Mouse (Mus musculus) hindbrain, embryonic 15.5 days (tissue): ENCODE measurements at regions not wholly inside any gene's neighbourhood (a gene's known extent, or its start where the extent isn't known, plus 50 kb on each side); places are given as distances from the start of the nearest gene placed in this dataset.
"Not testable (repeated sequence)": the region's sequence is repeated elsewhere in the genome, so short reads cannot be mapped to it uniquely, and the experiment has no call there.

ENCODE experiments used
- ATAC-seq: fragments of 200-750 bp; cut with Nextera tagmentation; 2 replicates; pipeline ENCODE4 v1.8.0; 2017; ENCODE audit warnings: low read depth, moderate number of reproducible peaks, moderate TSS enrichment; ENCODE audit not compliant: low FRiP score
- H3K27ac ChIP-seq: fragments of 300-500 bp; sonication (generic); replicated peaks from 2 replicates; pipeline ENCODE4 v1.5.1; 2015; ENCODE audit warnings: mild to moderate bottlenecking, inconsistent platforms
- H3K27me3 ChIP-seq: fragments of 300-500 bp; sonication (generic); 2 replicates; pipeline ENCODE4 v1.6.1; 2015; ENCODE audit warnings: control low read depth, inconsistent platforms
- H3K36me3 ChIP-seq: fragments of 300-500 bp; sonication (generic); 2 replicates; pipeline ENCODE4 v1.6.1; 2015; ENCODE audit warnings: control low read depth, inconsistent platforms
- H3K4me1 ChIP-seq: fragments of 300-500 bp; sonication (generic); replicated peaks from 2 replicates; pipeline ENCODE4 v1.6.1; 2015; ENCODE audit warnings: control low read depth, inconsistent platforms
- H3K4me2 ChIP-seq: fragments of 300-500 bp; sonication (generic); 2 replicates; pipeline ENCODE4 v1.6.1; 2015; ENCODE audit warnings: moderate library complexity, mild to moderate bottlenecking, inconsistent platforms
- H3K4me3 ChIP-seq: fragments of 300-500 bp; sonication (generic); 2 replicates; pipeline ENCODE4 v1.5.1; 2015; ENCODE audit warnings: mild to moderate bottlenecking, inconsistent platforms
- H3K9ac ChIP-seq: fragments of 300-500 bp; sonication (generic); 2 replicates; pipeline ENCODE4 v1.6.1; 2015; ENCODE audit warnings: inconsistent platforms
- H3K9me3 ChIP-seq: fragments of 300-500 bp; sonication (generic); 2 replicates; pipeline ENCODE4 v1.6.1; 2016; ENCODE audit warnings: control low read depth, inconsistent platforms
- WGBS: fragments of 180-500 bp; shearing (Covaris S2); methylation state at CpG from one replicate; pipeline ENCODE4 v1.1.7; 2015; 5-methylcytosine and 5-hydroxymethylcytosine counted together

GRCm38 (mm10) chr2:64417129-64417528 is 319.3 kb upstream of the Fign start:
- not testable (repeated sequence) for ATAC-seq, H3K36me3 ChIP-seq, H3K4me2 ChIP-seq, H3K4me1 ChIP-seq, H3K4me3 ChIP-seq, H3K9me3 ChIP-seq, H3K9ac ChIP-seq, H3K27me3 ChIP-seq, H3K27ac ChIP-seq

- no peaks in the 10 kb centered on the region for H3K9me3 ChIP-seq
- no peak overlapping the region for H3K4me3 ChIP-seq
- H3K27ac ChIP-seq: no peak overlapping the region
- no peak overlapping the region for H3K9ac ChIP-seq
- H3K4me1 ChIP-seq: no peaks in the 10 kb centered on the region
- no peaks in the 10 kb centered on the region for H3K27me3 ChIP-seq
- no peak for ATAC-seq
- H3K4me2 ChIP-seq: no peak overlapping the region
- WGBS: 80% methylated on average over 1 of the region's 1 CpGs
- H3K36me3 ChIP-seq: no peaks in the 10 kb centered on the region
These were observed 316.0 kb upstream of the Fign start for GRCm38 (mm10) chr2:64413846-64414245.

- Histone ChIP-seq H3K4me1 (no peaks in the 10 kb centered on the region), H3K4me3 (no peak overlapping the region), H3K9ac (no peak overlapping the region), H3K36me3 (no peaks in the 10 kb centered on the region), H3K27me3 (no peaks in the 10 kb centered on the region), H3K4me2 (no peak overlapping the region), H3K9me3 (no peaks in the 10 kb centered on the region), H3K27ac (no peak overlapping the region)
- ATAC-seq: no peak
These were observed 315.4 kb upstream of the Fign start for GRCm38 (mm10) chr2:64413263-64413662.

- Histone ChIP-seq H3K9me3 (no peaks in the 10 kb centered on the region), H3K27ac (no peak overlapping the region), H3K4me3 (no peak overlapping the region), H3K4me1 (peaks cover 10% of the 10 kb centered on the region), H3K4me2 (no peak overlapping the region), H3K9ac (no peak overlapping the region), H3K36me3 (no peaks in the 10 kb centered on the region), H3K27me3 (no peaks in the 10 kb centered on the region)
- ATAC-seq: no peak
- WGBS: 60% methylated on average over 4 of the region's 4 CpGs
These were observed 298.1 kb upstream of the Fign start for GRCm38 (mm10) chr2:64395946-64396345.

- Histone ChIP-seq H3K4me2 (peak overlapping the region; percentile 3; the same call in 1 of the 2 replicates), H3K9ac (no peak overlapping the region), H3K27ac (peak overlapping the region; percentile 58), H3K4me1 (peaks cover 13% of the 10 kb centered on the region), H3K27me3 (no peaks in the 10 kb centered on the region), H3K9me3 (no peaks in the 10 kb centered on the region), H3K36me3 (no peaks in the 10 kb centered on the region), H3K4me3 (no peak overlapping the region)
- ATAC-seq: peak; percentile 81
- WGBS: 12% methylated on average over 11 of the region's 11 CpGs
These were observed 296.9 kb upstream of the Fign start for GRCm38 (mm10) chr2:64394619-64395294.

- H3K4me3 ChIP-seq: no peak overlapping the region
- H3K4me2 ChIP-seq: no peak overlapping the region
- no peaks in the 10 kb centered on the region for H3K36me3 ChIP-seq
- H3K4me1 ChIP-seq: peaks cover 13% of the 10 kb centered on the region
- no peaks in the 10 kb centered on the region for H3K9me3 ChIP-seq
- peak; percentile 10; the same call in 1 of the 2 replicates for ATAC-seq
- no peaks in the 10 kb centered on the region for H3K27me3 ChIP-seq
- WGBS: 21% methylated on average over 8 of the region's 8 CpGs
- H3K9ac ChIP-seq: no peak overlapping the region
- H3K27ac ChIP-seq: peak overlapping the region; percentile 58
These were observed 296.4 kb upstream of the Fign start for GRCm38 (mm10) chr2:64394199-64394598.

- H3K4me3 ChIP-seq: no peak overlapping the region
- 0 out of 2 replicates have a peak, but pooled peaks cover 3% of the 10 kb centered on the region for H3K4me1 ChIP-seq
- WGBS: 8% methylated on average over 2 of the region's 2 CpGs
- no peaks in the 10 kb centered on the region for H3K36me3 ChIP-seq
- H3K4me2 ChIP-seq: 0 out of 2 replicates have a peak overlapping the region, but pooled peaks have one; percentile 0
- H3K9me3 ChIP-seq: no peaks in the 10 kb centered on the region
- H3K9ac ChIP-seq: no peak overlapping the region
- no peak overlapping the region for H3K27ac ChIP-seq
- no peaks in the 10 kb centered on the region for H3K27me3 ChIP-seq
- peak; percentile 63; the same call in 1 of the 2 replicates for ATAC-seq
These were observed 272.0 kb upstream of the Fign start for GRCm38 (mm10) chr2:64369791-64370190.

GRCm38 (mm10) chr2:64367188-64367587 is 269.4 kb upstream of the Fign start:
- Histone ChIP-seq H3K27me3 (no peaks in the 10 kb centered on the region), H3K4me3 (no peak overlapping the region), H3K36me3 (no peaks in the 10 kb centered on the region), H3K9ac (no peak overlapping the region), H3K27ac (no peak overlapping the region), H3K4me2 (no peak overlapping the region), H3K9me3 (no peaks in the 10 kb centered on the region), H3K4me1 (0 out of 2 replicates have a peak, but pooled peaks cover 3% of the 10 kb centered on the region)
- no peak for ATAC-seq
- WGBS: 67% methylated on average over 7 of the region's 7 CpGs

GRCm38 (mm10) chr2:64366528-64366927 is 268.7 kb upstream of the Fign start:
- ATAC-seq: no peak
- Histone ChIP-seq H3K9ac (no peak overlapping the region), H3K4me3 (no peak overlapping the region), H3K27me3 (no peaks in the 10 kb centered on the region), H3K4me2 (no peak overlapping the region), H3K4me1 (0 out of 2 replicates have a peak, but pooled peaks cover 3% of the 10 kb centered on the region), H3K9me3 (no peaks in the 10 kb centered on the region), H3K36me3 (no peaks in the 10 kb centered on the region), H3K27ac (no peak overlapping the region)
- WGBS: 58% methylated on average over 5 of the region's 5 CpGs

GRCm38 (mm10) chr2:64356286-64356685 is 258.4 kb upstream of the Fign start:
- no peaks in the 10 kb centered on the region for H3K36me3 ChIP-seq
- H3K27ac ChIP-seq: no peak overlapping the region
- H3K4me2 ChIP-seq: no peak overlapping the region
- ATAC-seq: no peak
- H3K27me3 ChIP-seq: no peaks in the 10 kb centered on the region
- H3K4me3 ChIP-seq: no peak overlapping the region
- 98% methylated on average over 4 of the region's 4 CpGs for WGBS
- H3K9ac ChIP-seq: no peak overlapping the region
- H3K4me1 ChIP-seq: no peaks in the 10 kb centered on the region
- no peaks in the 10 kb centered on the region for H3K9me3 ChIP-seq

GRCm38 (mm10) chr2:64325499-64325898 is 227.7 kb upstream of the Fign start:
- Histone ChIP-seq H3K4me2 (no peak overlapping the region), H3K36me3 (no peaks in the 10 kb centered on the region), H3K27ac (no peak overlapping the region), H3K27me3 (no peaks in the 10 kb centered on the region), H3K9ac (no peak overlapping the region), H3K9me3 (no peaks in the 10 kb centered on the region), H3K4me1 (no peaks in the 10 kb centered on the region), H3K4me3 (no peak overlapping the region)
- WGBS: 30% methylated on average over 2 of the region's 2 CpGs
- no peak for ATAC-seq
